ENCODE assay signal across 11 mouse cellular contexts in genomic region chr10:21857676-21858075, GRCm38 (mm10). TPM values are rescaled to one million over a fixed set of nuclear protein-coding genes. Genes with fewer than 3 reads are reported as not detected.
A peak's percentile ranks its signal among the peaks of the same experiment; 100 is the strongest.
DNase-seq lines count a peak whose midpoint lies in the region; ATAC-seq and TF ChIP-seq lines count a peak whose summit lies in the region.
"Had no signal": no experiment of that assay in that cellular context is flagged by ENCODE, and none has a peak within 500 bp of the region (broad histone marks: within the 10 kb centered on the region; RNA-seq: fewer than 3 reads in every experiment).

No protein-coding gene starts in this region.

- intact Hi-C loops in heart, adult 2 months (cut with DNase I) = loop anchor here (1.0 to 5.0 kb wide), 6 partner anchors 45 to 178 kb away; no protein-coding TSS in a partner anchor

- H3K36me3 ChIP-seq in heart, embryonic 10.5 days = no peaks in the 10 kb centered on the region
- peaks cover 3% of the 10 kb centered on the region for H3K36me3 ChIP-seq in heart, adult 2 months (ENCODE audit: control insufficient read depth, insufficient read depth, low read length)
- no peaks in the 10 kb centered on the region for H3K36me3 ChIP-seq in stomach, embryonic 16.5 days (ENCODE audit: control insufficient read depth, insufficient read depth, low read length)
- H3K36me3 ChIP-seq in midbrain, embryonic 13.5 days = no peaks in the 10 kb centered on the region
- H3K36me3 ChIP-seq: embryonic facial prominence, embryonic 13.5 days had no signal

- peaks cover 17% of the 10 kb centered on the region for H3K4me1 ChIP-seq in heart, embryonic 10.5 days
- peaks cover 6% of the 10 kb centered on the region for H3K4me1 ChIP-seq in heart, adult 2 months (ENCODE audit: control insufficient read depth, insufficient read depth, low read length)
- H3K4me1 ChIP-seq in stomach, embryonic 16.5 days (ENCODE audit: control insufficient read depth, insufficient read depth, low read length) = peaks cover 3% of the 10 kb centered on the region; the same call in 1 of the 2 replicates
- H3K4me1 ChIP-seq in midbrain, embryonic 13.5 days (replicated peaks) = no peaks in the 10 kb centered on the region

- ATAC-seq in stomach, embryonic 16.5 days (ENCODE audit: insufficient read depth, low FRiP score) = peak; percentile 37; the same call in 1 of the 2 replicates
- ATAC-seq in midbrain, embryonic 13.5 days = no peak

- TF ChIP-seq EP300 in heart, adult 2 months (IDR thresholded peaks at IDR 0.05; ENCODE audit: insufficient read depth, low read depth, low read length) = peak; percentile 96

- no peaks in the 10 kb centered on the region for H3K27me3 ChIP-seq in heart, embryonic 10.5 days (ENCODE audit: insufficient read depth, poor library complexity, severe bottlenecking)
- H3K27me3 ChIP-seq in heart, adult 2 months (ENCODE audit: control insufficient read depth, insufficient read depth, low read length) = no peaks in the 10 kb centered on the region
- no peaks in the 10 kb centered on the region for H3K27me3 ChIP-seq in stomach, embryonic 16.5 days (ENCODE audit: control insufficient read depth, insufficient read depth, low read length)
- H3K27me3 ChIP-seq in midbrain, embryonic 13.5 days = no peaks in the 10 kb centered on the region
- H3K27me3 ChIP-seq: embryonic facial prominence, embryonic 13.5 days had no signal

- no peak overlapping the region for H3K9ac ChIP-seq in heart, adult 2 months (ENCODE audit: low read depth, low read length)
- no peak overlapping the region for H3K9ac ChIP-seq in stomach, embryonic 16.5 days (ENCODE audit: low read length)
- no peak overlapping the region for H3K9ac ChIP-seq in midbrain, embryonic 13.5 days (replicated peaks)
- H3K9ac ChIP-seq: embryonic facial prominence, embryonic 13.5 days; hindbrain, embryonic 14.5 days; liver, embryonic 14.5 days had no signal

- DNase-seq in heart, adult 18-20 months = peak; percentile 68 to 93
- no peak for DNase-seq in heart, embryonic 10.5 days (ENCODE audit: low spot score)
- DNase-seq in heart, adult 2 months = peak; percentile 76 to 88
- DNase-seq in kidney, postnatal 14 days = peak; percentile 79
- no peak for DNase-seq in layer of hippocampus, postnatal 14 days (ENCODE audit: low spot score in 2 of 2)
- DNase-seq in layer of hippocampus, adult 11-12 months (ENCODE audit: low spot score) = no peak

- H3K9me3 ChIP-seq in heart, embryonic 10.5 days = no peaks in the 10 kb centered on the region
- no peaks in the 10 kb centered on the region for H3K9me3 ChIP-seq in stomach, embryonic 16.5 days (replicated peaks; ENCODE audit: control insufficient read depth, low read length)
- no peaks in the 10 kb centered on the region for H3K9me3 ChIP-seq in midbrain, embryonic 13.5 days
- H3K9me3 ChIP-seq: embryonic facial prominence, embryonic 13.5 days had no signal

- 47% methylated on average over 10 of the region's 10 CpGs for WGBS in heart, embryonic 10.5 days
- 26% methylated on average over 10 of the region's 10 CpGs for WGBS in heart, adult 2 months
- 60% methylated on average over 10 of the region's 10 CpGs for WGBS in stomach, embryonic 16.5 days
- 77% methylated on average over 10 of the region's 10 CpGs for WGBS in midbrain, embryonic 13.5 days

- no peak overlapping the region for H3K27ac ChIP-seq in heart, embryonic 10.5 days
- H3K27ac ChIP-seq in heart, adult 2 months = peak overlapping the region; percentile 66
- H3K27ac ChIP-seq in stomach, embryonic 16.5 days (ENCODE audit: low read length) = no peak overlapping the region
- no peak overlapping the region for H3K27ac ChIP-seq in midbrain, embryonic 13.5 days
- H3K27ac ChIP-seq: embryonic facial prominence, embryonic 13.5 days; hindbrain, embryonic 14.5 days; liver, embryonic 14.5 days had no signal

- H3K79me2 ChIP-seq in heart, adult 2 months (replicated peaks; ENCODE audit: control insufficient read depth, insufficient read depth, low read length) = no peaks in the 10 kb centered on the region

- TF ChIP-seq CTCF in heart, adult 2 months (IDR thresholded peaks at IDR 0.05) = 0 out of 2 replicates have a peak, but pooled peaks have one; percentile 12

- H3K4me3 ChIP-seq in heart, embryonic 10.5 days = no peak overlapping the region
- H3K4me3 ChIP-seq in heart, adult 2 months = no peak overlapping the region
- H3K4me3 ChIP-seq in stomach, embryonic 16.5 days (replicated peaks; ENCODE audit: low read length) = no peak overlapping the region
- no peak overlapping the region for H3K4me3 ChIP-seq in midbrain, embryonic 13.5 days (replicated peaks)
- H3K4me3 ChIP-seq: embryonic facial prominence, embryonic 13.5 days had no signal

- no peak overlapping the region for H3K4me2 ChIP-seq in stomach, embryonic 16.5 days (ENCODE audit: low read depth, low read length)
- no peak overlapping the region for H3K4me2 ChIP-seq in midbrain, embryonic 13.5 days (replicated peaks)
- H3K4me2 ChIP-seq: embryonic facial prominence, embryonic 13.5 days; hindbrain, embryonic 14.5 days had no signal

- no peak for TF ChIP-seq POLR2A in heart, adult 2 months (IDR thresholded peaks at IDR 0.05; ENCODE audit: insufficient read depth, low read depth, low read length)

RNA-seq across cellular contexts. Expression of gene Sgk1, which starts 24.3 kb away (rescaled TPM):
- 10 to 100 TPM; 75.5 to 79.8 TPM for total RNA-seq in heart, adult 18-20 months (2021)
- polyA plus RNA-seq in heart, embryonic 10.5 days (2016; fragmentation: Nextera tagmentation; extraction: Ambion mirVana) = 20.5 and 22.8 TPM in 2 replicates
- total RNA-seq in heart, adult 2 months (2021) = 10 to 100 TPM; 64.7 to 89.1 TPM
- 31.9 and 43.5 TPM in 2 replicates for polyA plus RNA-seq in heart, adult 2 months (2012; rRNA removed)
- polyA plus RNA-seq in stomach, embryonic 16.5 days (2015; fragmentation: Nextera tagmentation; extraction: Ambion mirVana) = 34.3 and 35.9 TPM in 2 replicates
- 100 to 1,000 TPM in 1 of 2 experiments, 10 to 100 TPM in 1; 91.0 to 104 TPM for total RNA-seq in layer of hippocampus, postnatal 14 days (2021)
- 35.9 and 36.7 TPM in 2 replicates for polyA plus RNA-seq in midbrain, embryonic 13.5 days (2015; fragmentation: Nextera tagmentation; extraction: Ambion mirVana)

Comparison
In these comparisons a context has a peak if more than half of its experiments do, and no peak if none do; other contexts are left out.
1. DNase-seq: peak in heart, adult 18-20 months (2 of 2), heart, adult 2 months (2 of 2) and kidney, postnatal 14 days (single experiment); none in heart, embryonic 10.5 days (single experiment), layer of hippocampus, postnatal 14 days (0 of 2) and layer of hippocampus, adult 11-12 months (single experiment).